Mouse (Mus musculus): ENCODE measurements around the gene Kcnh3.
"Not testable (repeated sequence)": the region's sequence is repeated elsewhere in the genome, so short reads cannot be mapped to it uniquely, and the experiment has no call there.

The Kcnh3 gene

GRCm38 (mm10) chr15:99240129-99240528, 15.5 kb downstream of the Kcnh3 start:
- no peak for DNase-seq (ENCODE audit: low spot score)

GRCm38 (mm10) chr15:99241249-99241648, 16.6 kb downstream of the Kcnh3 start:
- DNase-seq (ENCODE audit: low spot score) = no peak

GRCm38 (mm10) chr15:99242045-99242444, 17.4 kb downstream of the Kcnh3 start:
- DNase-seq (ENCODE audit: low spot score) = no peak

- not testable (repeated sequence) for DNase-seq (ENCODE audit: low spot score)
Measured at GRCm38 (mm10) chr15:99246736-99247135, 22.1 kb downstream of the Kcnh3 start.

- peak; percentile 53 for DNase-seq (ENCODE audit: low spot score)
Measured at GRCm38 (mm10) chr15:99248972-99249371, 24.3 kb downstream of the Kcnh3 start.

- DNase-seq (ENCODE audit: low spot score) = no peak
Measured at GRCm38 (mm10) chr15:99249938-99250337, 25.3 kb downstream of the Kcnh3 start.

GRCm38 (mm10) chr15:99251111-99251510, 26.4 kb downstream of the Kcnh3 start:
- not testable (repeated sequence) for DNase-seq (ENCODE audit: low spot score)

GRCm38 (mm10) chr15:99251626-99252380, 27.1 kb downstream of the Kcnh3 start, which contains the start of gene Mcrs1:
Gene Mcrs1 (minus strand): TSS chr15:99251961.
- peak; percentile 97 for DNase-seq (ENCODE audit: low spot score)

GRCm38 (mm10) chr15:99252381-99253174, 27.9 kb downstream of the Kcnh3 start:
- no peak for DNase-seq (ENCODE audit: low spot score)

- DNase-seq (ENCODE audit: low spot score) = not testable (repeated sequence)
Measured at GRCm38 (mm10) chr15:99253175-99253479, 28.5 kb downstream of the Kcnh3 start.

GRCm38 (mm10) chr15:99253772-99254171, 29.1 kb downstream of the Kcnh3 start:
- no peak for DNase-seq (ENCODE audit: low spot score)

GRCm38 (mm10) chr15:99254477-99255005, 29.9 kb downstream of the Kcnh3 start:
- DNase-seq (ENCODE audit: low spot score) = no peak

GRCm38 (mm10) chr15:99255241-99255749, 30.6 kb downstream of the Kcnh3 start:
- DNase-seq (ENCODE audit: low spot score) = no peak

- no peak for DNase-seq (ENCODE audit: low spot score)
Measured at GRCm38 (mm10) chr15:99259167-99259729, 34.6 kb downstream of the Kcnh3 start.

GRCm38 (mm10) chr15:99259730-99260252, 35.1 kb downstream of the Kcnh3 start:
- DNase-seq (ENCODE audit: low spot score) = peak; percentile 81

GRCm38 (mm10) chr15:99262702-99263101, 38.0 kb downstream of the Kcnh3 start:
- peak; percentile 45 for DNase-seq (ENCODE audit: low spot score)

- no peak for DNase-seq (ENCODE audit: low spot score)
Measured at GRCm38 (mm10) chr15:99264363-99264762, 39.7 kb downstream of the Kcnh3 start.

GRCm38 (mm10) chr15:99265679-99266078, 41.0 kb downstream of the Kcnh3 start:
- peak; percentile 67 for DNase-seq (ENCODE audit: low spot score)

GRCm38 (mm10) chr15:99276095-99276494, 51.4 kb downstream of the Kcnh3 start:
- no peak for DNase-seq (ENCODE audit: low spot score)

GRCm38 (mm10) chr15:99278271-99278670, 53.6 kb downstream of the Kcnh3 start:
- DNase-seq (ENCODE audit: low spot score) = no peak

GRCm38 (mm10) chr15:99283456-99283855, 58.8 kb downstream of the Kcnh3 start:
- DNase-seq (ENCODE audit: low spot score) = peak; percentile 38

GRCm38 (mm10) chr15:99284527-99285188, 60.0 kb downstream of the Kcnh3 start:
- no peak for DNase-seq (ENCODE audit: low spot score)

Measured in testis, postnatal 14 days (tissue).